Mouse (Mus musculus) WW6 (cell line): ENCODE data around the gene Mgll.

Experiments used
- DNase-seq: peaks from one replicate; pipeline ENCODE4 v3.0.0-alpha.2; 2013; ENCODE audit warnings: low read depth, low spot score

Mgll gene

GRCm38 (mm10) chr6:88717143-88718032 is 6.8 kb upstream of the Mgll start:
- no peak for DNase-seq

- no peak for DNase-seq
Measured at GRCm38 (mm10) chr6:88718033-88718725, 6.0 kb upstream of the Mgll start.

- no peak for DNase-seq
Measured at GRCm38 (mm10) chr6:88721059-88721458, 3.2 kb upstream of the Mgll start.

- no peak for DNase-seq
Measured at GRCm38 (mm10) chr6:88722906-88723305, 1.3 kb upstream of the Mgll start.

GRCm38 (mm10) chr6:88723806-88724312 is 353 bp upstream of the Mgll start:
- no peak for DNase-seq

- no peak for DNase-seq
Measured at GRCm38 (mm10) chr6:88725590-88725989, 1.4 kb downstream of the Mgll start.

GRCm38 (mm10) chr6:88726252-88727211 is 2.3 kb downstream of the Mgll start:
- no peak for DNase-seq

GRCm38 (mm10) chr6:88727490-88727889 is 3.3 kb downstream of the Mgll start:
- DNase-seq, result no peak

GRCm38 (mm10) chr6:88728054-88728453 is 3.8 kb downstream of the Mgll start:
- DNase-seq, result no peak

GRCm38 (mm10) chr6:88728515-88728914 is 4.3 kb downstream of the Mgll start:
- no peak for DNase-seq

- DNase-seq, result no peak
Measured at GRCm38 (mm10) chr6:88731211-88731751, 7.1 kb downstream of the Mgll start.

- no peak for DNase-seq
Measured at GRCm38 (mm10) chr6:88731991-88732390, 7.8 kb downstream of the Mgll start.

GRCm38 (mm10) chr6:88732643-88733613 is 8.7 kb downstream of the Mgll start:
- no peak for DNase-seq

- DNase-seq, result no peak
Measured at GRCm38 (mm10) chr6:88736337-88736736, 12.1 kb downstream of the Mgll start.

GRCm38 (mm10) chr6:88736741-88737508 is 12.7 kb downstream of the Mgll start:
- no peak for DNase-seq

- no peak for DNase-seq
Measured at GRCm38 (mm10) chr6:88737509-88737888, 13.3 kb downstream of the Mgll start.

- DNase-seq, result no peak
Measured at GRCm38 (mm10) chr6:88741041-88741440, 16.8 kb downstream of the Mgll start.

- DNase-seq, result no peak
Measured at GRCm38 (mm10) chr6:88741791-88742190, 17.6 kb downstream of the Mgll start.

- DNase-seq, result no peak
Measured at GRCm38 (mm10) chr6:88742286-88743011, 18.2 kb downstream of the Mgll start.
